Mouse (Mus musculus) CD4-positive, CD25-positive, alpha-beta regulatory T cell, adult 4 months (primary cell): ENCODE measurements around the gene Saysd1. TPM values are rescaled to one million over a fixed set of nuclear protein-coding genes. Genes with fewer than 3 reads are reported as not detected.
"Not testable (repeated sequence)": the region's sequence is repeated elsewhere in the genome, so short reads cannot be mapped to it uniquely, and the experiment has no call there.

Experiments used
- ATAC-seq: one replicate; pipeline ENCODE4 v1.8.0; 2017
- polyA plus RNA-seq, 2 experiments: library from polyadenylated mRNA; unstranded; fragments of 100-300 nt; shearing (Covaris generic); gene quantifications; one replicate each; pipeline ENCODE4 v1.2.1; 2017

Gene Saysd1
- polyA plus RNA-seq, 2 experiments from 2014 or later: 23.8 to 34.8 TPM

DNA sequence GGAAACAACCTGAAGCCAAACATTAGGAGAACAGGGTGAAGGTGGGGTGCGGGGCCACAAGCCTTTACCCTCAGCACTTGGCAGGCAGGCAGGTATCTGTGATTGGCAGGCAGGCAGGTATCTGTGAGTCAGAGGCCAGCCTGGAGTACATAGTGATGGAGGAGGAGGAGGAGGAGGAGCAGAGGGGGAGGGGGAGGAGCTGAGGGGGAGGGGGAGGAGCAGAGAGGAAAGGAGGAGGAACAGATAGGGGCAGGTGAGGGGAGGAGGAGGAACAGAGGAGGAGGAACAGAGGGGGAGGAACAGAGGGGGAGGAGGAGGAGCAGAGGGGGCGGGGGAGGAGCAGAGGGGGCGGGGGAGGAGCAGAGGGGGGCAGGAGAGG is 105.6 kb downstream of the Saysd1 start:
- ATAC-seq: no peak

DNA sequence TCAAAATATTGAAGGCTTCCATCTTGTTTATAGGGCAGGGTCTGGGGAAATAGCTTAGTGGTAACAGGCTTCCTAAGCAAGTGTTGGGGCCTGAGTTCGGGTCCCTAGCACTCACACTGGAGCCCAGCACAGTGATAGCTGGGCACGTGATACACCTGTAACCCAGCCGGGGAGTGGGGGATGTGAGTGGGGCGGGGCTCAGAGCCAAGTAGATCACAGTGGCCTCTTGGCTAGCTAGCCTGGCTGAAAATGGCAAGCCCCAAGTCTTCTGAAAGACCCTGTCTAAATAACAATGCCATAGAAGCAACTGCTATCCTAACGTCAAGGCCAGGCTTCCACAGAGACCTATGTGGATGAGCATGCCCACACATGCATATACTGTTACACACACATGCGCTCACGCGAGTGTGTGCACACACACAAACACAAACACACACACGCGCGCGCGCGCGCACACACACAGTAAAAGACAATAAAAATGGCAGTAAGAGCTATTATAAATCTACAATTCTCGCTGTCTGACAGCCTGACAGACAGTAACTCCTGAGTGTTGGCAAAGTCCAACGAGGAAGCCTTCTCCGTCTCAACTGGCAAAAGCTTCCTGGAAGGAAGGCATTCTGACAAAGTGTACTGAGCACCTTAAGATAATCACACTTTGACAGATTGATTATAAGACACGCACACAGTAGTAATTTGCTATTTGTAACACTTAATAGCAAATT is 106.2 kb downstream of the Saysd1 start:
- no peak for ATAC-seq

DNA sequence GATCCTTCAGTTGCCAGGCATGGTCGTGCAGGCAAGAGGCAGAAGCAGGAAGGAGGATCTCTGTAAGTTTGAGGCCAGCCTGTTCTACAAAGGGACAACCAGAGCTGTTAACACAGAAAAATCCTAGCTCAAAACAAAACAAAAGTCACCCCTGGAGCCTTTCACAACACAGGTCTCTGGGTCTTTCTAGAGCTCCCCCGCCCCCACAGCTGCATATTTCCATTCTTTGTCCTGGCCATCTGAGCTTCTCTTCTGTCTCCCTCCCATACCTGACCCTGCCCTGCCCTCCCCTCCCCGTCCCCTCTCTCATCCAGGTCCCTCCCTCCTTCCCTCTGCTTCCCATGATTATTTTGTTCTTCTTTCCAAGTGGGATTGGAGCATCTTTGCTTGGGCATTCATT is 108.7 kb downstream of the Saysd1 start:
- ATAC-seq: no peak

DNA sequence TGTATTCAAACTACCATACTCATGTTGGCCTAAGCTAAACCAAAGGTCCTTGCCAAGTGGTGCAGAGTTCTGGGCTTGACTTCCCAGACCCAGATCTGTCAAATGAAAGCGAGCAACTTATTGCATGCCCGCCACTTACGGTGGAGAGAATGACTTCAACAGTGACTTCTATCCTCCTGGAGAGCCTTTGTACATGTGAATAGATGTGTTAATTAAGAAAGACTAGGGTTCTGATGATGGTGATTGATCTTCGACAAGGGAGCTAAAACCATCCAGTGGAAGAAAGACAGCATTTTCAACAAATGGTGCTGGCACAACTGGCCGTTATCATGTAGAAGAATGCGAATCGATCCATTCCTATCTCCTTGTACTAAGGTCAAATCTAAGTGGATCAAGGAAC is 110.9 kb downstream of the Saysd1 start:
- ATAC-seq: not testable (repeated sequence)

Other genes with a start within 250 kb of the Saysd1 start
- 10 to 100 TPM; 39.1 to 54.2 TPM for gene Gng2, start 160.9 kb downstream of the Saysd1 start, polyA plus RNA-seq
- gene Kcnk5, start 43.3 kb upstream of the Saysd1 start, polyA plus RNA-seq: 1 to 10 TPM; 1.3 to 4.4 TPM
- not detected for gene Kcnk16, start 130.7 kb upstream of the Saysd1 start, polyA plus RNA-seq
- gene Nudt13, start 156.2 kb upstream of the Saysd1 start, polyA plus RNA-seq: 10 to 100 TPM; 25.3 to 30.3 TPM
- gene Ecd, start 209.6 kb upstream of the Saysd1 start, polyA plus RNA-seq: 10 to 100 TPM; 70.5 to 80.7 TPM
- gene Fam149b, start 209.6 kb upstream of the Saysd1 start, polyA plus RNA-seq: 10 to 100 TPM; 67.6 to 71.9 TPM